Mouse (Mus musculus): ENCODE measurements around the gene Chka.

Chka gene

GRCm38 (mm10) chr19:3922661-3923371 is 71.2 kb downstream of the Chka start:
- peak; percentile 96 for DNase-seq

- peak; percentile 98 for DNase-seq
These were observed 72.0 kb downstream of the Chka start for GRCm38 (mm10) chr19:3923586-3923985.

- DNase-seq = peak; percentile 94
These were observed 72.6 kb downstream of the Chka start for GRCm38 (mm10) chr19:3924190-3924589.

GRCm38 (mm10) chr19:3924868-3925267 is 73.3 kb downstream of the Chka start:
- DNase-seq = no peak

- DNase-seq = no peak
These were observed 74.3 kb downstream of the Chka start for GRCm38 (mm10) chr19:3925859-3926258.

- peak; percentile 94 for DNase-seq
These were observed 74.7 kb downstream of the Chka start for GRCm38 (mm10) chr19:3926279-3926678.

- peak; percentile 93 for DNase-seq
These were observed 75.1 kb downstream of the Chka start for GRCm38 (mm10) chr19:3926685-3927084.

- peak; percentile 94 for DNase-seq
These were observed 76.4 kb downstream of the Chka start for GRCm38 (mm10) chr19:3927989-3928388.

- DNase-seq = peak; percentile 94
These were observed 77.2 kb downstream of the Chka start for GRCm38 (mm10) chr19:3928779-3929178.

GRCm38 (mm10) chr19:3929211-3929941 is 77.8 kb downstream of the Chka start, which contains the start of gene Aldh3b1:
Gene Aldh3b1, minus strand, starts transcription at chr19:3929808.
- DNase-seq = peak; percentile 99

GRCm38 (mm10) chr19:3930262-3931057 is 78.9 kb downstream of the Chka start:
- DNase-seq = peak; percentile 94

GRCm38 (mm10) chr19:3931716-3932115 is 80.1 kb downstream of the Chka start:
- DNase-seq = peak; percentile 98

- DNase-seq = peak; percentile 99
These were observed 83.7 kb downstream of the Chka start, which contains the start of gene Unc93b1 for GRCm38 (mm10) chr19:3935032-3935895. Gene Unc93b1, plus strand, starts transcription at chr19:3935186.

- peak; percentile 99 for DNase-seq
These were observed 84.6 kb downstream of the Chka start for GRCm38 (mm10) chr19:3935896-3936850.

GRCm38 (mm10) chr19:3942315-3942714 is 90.7 kb downstream of the Chka start:
- DNase-seq = peak; percentile 92

- no peak for DNase-seq
These were observed 91.6 kb downstream of the Chka start for GRCm38 (mm10) chr19:3942986-3943735.

All from heart, adult 11 months (tissue).